Mouse (Mus musculus): ENCODE measurements around the gene Dhrs13. TPM values are rescaled to one million over a fixed set of nuclear protein-coding genes. Genes with fewer than 3 reads are reported as not detected.

Gene Dhrs13
- total RNA-seq (2021), result 10 to 100 TPM; 16.6 to 22.4 TPM
- long read RNA-seq, transcript Dhrs13-203 (4 exons, 1,791 nt), result major isoform, 7 of 16 reads
- long read RNA-seq, transcript Dhrs13-201 (5 exons, 1,779 nt), result minor isoform, 6 of 16 reads
- long read RNA-seq, partial matches to known transcripts, result 1 of 16 reads
- long read RNA-seq, other reads (novel, unspliced or antisense), result 2 of 16 reads

DNA sequence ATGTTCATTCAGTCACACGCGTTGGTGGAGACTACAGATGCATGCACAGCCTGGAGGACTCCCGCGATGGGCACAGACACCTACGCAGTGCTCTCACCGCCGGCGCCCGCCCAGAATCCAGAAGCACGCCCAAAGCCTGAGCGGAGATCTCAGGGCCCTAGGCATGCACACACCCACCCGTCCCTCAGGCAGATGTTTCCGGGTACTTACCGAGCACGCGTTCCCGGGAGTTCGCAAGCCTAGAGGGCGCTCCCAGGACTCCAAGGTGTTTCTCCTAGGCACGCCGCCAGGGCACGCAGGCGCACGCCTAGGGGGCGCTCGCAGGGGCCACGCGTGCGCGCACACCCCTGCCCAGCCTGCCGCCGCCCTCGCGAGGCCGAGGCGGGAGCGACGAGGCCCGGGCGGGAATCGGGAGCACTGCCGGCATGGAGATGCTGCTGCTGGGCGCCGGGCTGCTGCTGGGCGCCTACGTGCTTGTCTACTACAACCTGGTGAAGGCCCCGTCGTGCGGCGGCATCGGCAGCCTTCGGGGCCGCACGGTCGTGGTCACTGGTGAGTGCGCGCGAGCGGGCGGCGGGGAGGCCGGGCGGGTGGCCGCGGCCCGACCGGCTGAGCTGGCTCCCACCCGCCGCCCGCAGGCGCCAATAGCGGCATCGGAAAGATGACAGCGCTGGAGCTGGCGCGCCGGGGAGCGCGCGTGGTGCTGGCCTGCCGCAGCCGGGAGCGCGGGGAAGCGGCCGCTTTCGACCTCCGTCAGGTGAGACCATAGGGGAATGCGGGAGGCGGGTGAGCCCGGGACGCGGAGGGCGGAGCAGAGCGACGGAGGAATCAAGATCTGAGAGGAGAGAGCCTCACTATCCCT, at the start of gene Dhrs13:
Dhrs13 (plus strand) TSS at position 334 of the 862 bp plus-strand sequence.
- DNase-seq (ENCODE audit: low spot score in 2 of 2), result peak; percentile 92 to 94

- DNase-seq (ENCODE audit: low spot score in 2 of 2), result peak; percentile 98 to 99
Observed at GRCm38 (mm10) chr11:77982441-77982905, 49.6 kb upstream of the Dhrs13 start, which contains the start of gene Phf12. Gene Phf12, plus strand, starts transcription at chr11:77982754.

DNA sequence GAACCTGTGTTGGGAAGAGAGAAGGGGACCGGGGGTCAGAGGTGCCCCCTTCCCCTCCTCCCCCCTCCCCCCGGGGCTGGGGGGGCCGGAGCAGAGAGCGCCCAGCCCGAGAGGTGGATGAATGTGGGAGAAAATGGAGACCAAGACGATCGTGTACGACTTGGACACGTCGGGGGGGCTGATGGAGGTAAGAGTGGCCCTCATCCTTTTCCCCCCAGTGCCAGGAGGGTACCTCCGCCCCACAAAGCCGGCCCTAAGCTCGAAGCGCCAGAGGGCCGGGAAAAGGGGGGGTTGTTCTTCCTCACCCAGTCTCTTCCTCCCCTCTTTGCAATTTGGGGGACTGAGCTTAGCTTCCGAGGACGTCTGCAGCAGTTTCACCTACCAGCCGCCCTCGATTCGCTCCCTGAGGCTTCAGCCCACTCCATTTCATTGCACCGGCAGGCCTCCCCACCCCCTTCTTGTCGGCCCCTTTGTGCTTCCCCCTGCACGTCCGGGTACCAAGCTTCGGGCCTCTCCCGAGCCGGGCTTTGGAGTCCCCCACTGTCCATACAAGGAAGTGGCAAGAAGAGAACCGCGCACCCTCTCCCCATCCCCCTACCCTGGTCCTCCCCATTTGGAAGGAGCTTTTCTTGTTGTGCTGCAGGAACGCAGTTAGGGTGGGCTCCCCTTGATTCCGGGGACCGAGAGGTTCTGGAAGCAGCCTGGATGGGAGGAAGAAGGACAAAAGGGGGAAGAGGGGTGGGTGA, 48.7 kb upstream of the Dhrs13 start:
- DNase-seq (ENCODE audit: low spot score in 2 of 2), result peak; percentile 65 to 70

DNA sequence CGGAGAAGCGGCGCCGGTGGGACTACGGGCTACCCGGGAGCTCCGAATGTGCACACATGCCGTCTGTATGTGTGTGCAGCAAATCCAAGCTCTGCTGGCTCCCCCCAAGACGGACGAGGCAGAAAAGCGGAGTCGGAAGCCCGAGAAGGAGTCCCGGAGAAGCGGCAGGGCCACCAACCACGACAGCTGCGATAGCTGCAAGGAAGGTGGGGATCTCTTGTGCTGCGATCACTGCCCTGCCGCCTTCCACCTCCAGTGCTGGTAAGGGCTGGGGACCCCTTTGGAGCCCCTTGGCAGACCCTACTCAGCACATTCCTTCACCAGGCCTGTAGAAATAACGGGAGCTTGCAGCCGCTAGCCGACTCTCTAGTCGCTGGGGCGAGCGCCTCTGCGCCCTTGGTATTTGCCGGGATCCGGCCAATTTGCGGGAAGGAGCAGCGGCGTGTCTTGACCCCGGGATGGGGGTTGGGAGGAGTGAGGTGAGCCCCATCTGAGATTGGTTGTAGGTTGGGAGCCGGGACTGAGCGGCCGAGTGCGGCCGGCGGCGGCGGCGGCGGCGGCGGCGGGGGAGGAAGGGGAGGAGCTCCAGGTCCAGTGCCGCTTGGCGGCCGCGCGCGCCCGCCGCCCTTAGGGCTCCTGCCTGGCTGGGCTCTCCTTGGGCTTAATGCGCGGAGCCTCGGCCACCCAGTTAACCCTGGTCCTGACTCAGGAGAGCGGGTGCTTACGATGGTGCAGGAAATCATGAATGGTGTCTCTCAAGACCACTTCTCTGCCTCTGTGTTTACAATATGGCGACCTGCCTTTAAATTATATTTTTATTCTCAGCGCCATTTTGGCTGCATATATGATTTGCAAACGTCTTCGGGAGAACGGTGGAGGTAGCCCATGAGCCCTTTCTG, 47.9 kb upstream of the Dhrs13 start:
- DNase-seq (ENCODE audit: low spot score in 2 of 2), result peak; percentile 67 to 74

DNA sequence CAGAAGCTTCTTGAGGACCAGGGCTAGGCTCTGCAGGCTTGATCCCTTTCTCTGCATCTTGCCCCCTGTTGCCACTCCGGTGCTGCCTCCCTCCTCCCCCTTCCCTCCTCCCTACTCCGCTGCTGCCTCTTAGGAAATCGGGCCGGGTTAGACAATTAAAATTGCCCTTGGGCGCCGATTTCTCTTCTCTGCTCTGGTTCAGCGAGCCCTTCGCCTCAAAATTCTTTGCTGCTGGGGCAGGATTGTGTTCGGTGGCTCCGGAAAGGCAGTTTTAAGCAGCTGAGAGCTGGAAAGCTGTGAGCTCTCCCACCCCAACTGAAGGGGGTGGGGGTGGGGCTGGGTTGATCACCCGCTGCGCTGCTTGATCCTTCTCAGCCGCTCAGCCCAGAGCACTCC, 47.2 kb upstream of the Dhrs13 start:
- peak; percentile 51 to 61 for DNase-seq (ENCODE audit: low spot score in 2 of 2)

DNA sequence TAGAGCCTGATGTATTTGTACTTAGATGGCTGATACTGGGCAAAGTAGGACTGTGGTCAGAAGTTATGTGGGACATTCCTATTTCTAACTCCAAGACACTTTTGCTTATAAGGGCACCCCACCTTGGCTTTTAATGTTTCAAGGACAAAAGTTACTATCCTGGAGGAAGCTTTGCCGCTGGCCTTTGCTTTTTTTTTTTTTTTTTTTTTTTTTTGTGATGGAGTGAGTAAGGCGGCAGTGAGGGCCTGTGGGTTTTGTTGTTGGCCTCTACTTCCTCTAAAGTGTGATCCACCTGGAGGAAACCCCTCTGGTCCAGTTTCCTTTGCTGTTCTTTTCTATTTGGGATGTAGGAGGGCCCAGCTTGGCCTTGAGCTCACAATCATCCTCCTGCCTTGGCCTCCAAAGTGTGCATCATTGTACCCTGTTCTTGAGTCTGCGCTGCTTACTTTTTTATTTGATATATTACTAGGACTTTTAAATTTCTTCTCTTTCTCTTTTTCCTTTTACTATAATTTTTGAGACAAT, 46.5 kb upstream of the Dhrs13 start:
- DNase-seq (ENCODE audit: low spot score in 2 of 2), result no peak

DNA sequence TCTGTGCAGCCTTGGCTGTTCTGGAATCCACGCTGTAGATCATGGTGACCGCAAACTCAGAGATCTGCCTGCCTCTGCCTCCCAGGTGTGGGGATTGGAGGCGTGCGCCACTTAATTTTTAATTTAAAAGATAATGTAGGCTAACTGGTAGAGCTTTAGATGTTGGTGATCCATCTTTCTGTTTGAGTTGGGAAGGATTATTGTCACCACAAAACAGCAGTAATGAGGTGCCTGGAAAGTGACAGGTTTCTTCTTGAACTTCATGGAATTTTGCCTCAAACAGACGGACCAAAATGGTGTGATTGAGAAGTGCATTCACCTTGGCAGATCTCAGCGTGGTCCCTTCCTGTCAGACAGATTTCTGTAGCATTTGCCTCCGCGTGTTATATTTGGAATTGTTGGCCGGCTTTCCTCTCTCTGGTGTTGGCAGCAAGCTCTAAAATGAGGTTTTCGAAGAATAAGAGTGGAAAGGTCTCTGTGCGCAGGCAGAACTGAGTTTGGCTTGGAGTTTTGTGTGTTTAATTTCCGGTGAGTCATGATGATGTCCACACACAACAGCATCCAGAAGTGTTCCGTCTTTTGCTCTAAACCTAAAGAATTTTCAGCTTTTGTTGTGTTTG, 42.9 kb upstream of the Dhrs13 start:
- no peak for DNase-seq (ENCODE audit: low spot score in 2 of 2)

DNA sequence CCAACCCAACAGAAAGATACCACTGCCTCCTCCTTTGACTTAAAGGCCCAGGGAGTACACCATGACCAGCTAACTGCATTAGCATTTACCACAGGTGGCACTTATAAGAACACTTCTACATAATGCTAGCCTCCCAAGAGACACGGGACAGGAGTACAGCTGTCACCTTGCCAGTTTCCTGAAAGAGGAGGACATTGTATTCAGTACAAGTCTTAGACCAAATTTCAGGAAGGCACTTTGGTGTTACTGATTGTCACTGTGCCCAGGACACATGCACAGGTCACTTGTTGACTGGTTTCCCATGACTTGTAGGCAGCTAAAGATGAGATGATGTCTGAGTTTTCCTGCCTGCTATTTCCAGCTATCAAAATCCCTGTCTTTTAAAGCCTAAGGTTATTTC, 36.5 kb upstream of the Dhrs13 start:
- no peak for DNase-seq (ENCODE audit: low spot score in 2 of 2)

- DNase-seq (ENCODE audit: low spot score in 2 of 2), result no peak
Observed at GRCm38 (mm10) chr11:78006446-78006845, 25.6 kb upstream of the Dhrs13 start.

- DNase-seq (ENCODE audit: low spot score in 2 of 2), result peak; percentile 79 to 86
Observed at GRCm38 (mm10) chr11:78019676-78020075, 12.4 kb upstream of the Dhrs13 start.

GRCm38 (mm10) chr11:78023607-78024006, 8.5 kb upstream of the Dhrs13 start:
- DNase-seq (ENCODE audit: low spot score in 2 of 2), result peak; percentile 57 to 61

- no peak for DNase-seq (ENCODE audit: low spot score in 2 of 2)
Observed at GRCm38 (mm10) chr11:78029240-78029639, 2.8 kb upstream of the Dhrs13 start.

- no peak for DNase-seq (ENCODE audit: low spot score in 2 of 2)
Observed at GRCm38 (mm10) chr11:78030600-78030999, 1.5 kb upstream of the Dhrs13 start.

GRCm38 (mm10) chr11:78031389-78031788, 691 bp upstream of the Dhrs13 start:
- no peak for DNase-seq (ENCODE audit: low spot score in 2 of 2)

DNA sequence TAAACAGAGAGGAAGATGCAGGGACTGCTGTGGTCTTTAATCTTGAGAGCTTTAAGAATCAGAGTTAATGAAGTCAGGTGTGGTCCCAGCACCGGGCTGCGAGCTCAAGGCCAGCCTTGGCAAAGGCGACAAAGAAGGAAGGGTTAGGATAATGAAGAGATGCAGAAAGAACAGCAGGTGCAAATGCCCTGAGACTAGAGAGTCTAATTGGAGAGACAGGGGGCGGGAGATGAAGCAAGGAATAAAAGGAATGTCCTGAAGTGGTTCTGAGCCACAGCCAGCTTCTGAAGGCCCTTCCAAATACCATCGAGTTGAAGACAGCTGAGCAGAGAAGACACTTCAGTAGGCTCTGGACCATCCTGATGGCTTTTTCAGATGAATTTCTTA, 722 bp downstream of the Dhrs13 start:
- no peak for DNase-seq (ENCODE audit: low spot score in 2 of 2)

GRCm38 (mm10) chr11:78033931-78034617, 2.0 kb downstream of the Dhrs13 start:
- no peak for DNase-seq (ENCODE audit: low spot score in 2 of 2)

- DNase-seq (ENCODE audit: low spot score in 2 of 2), result no peak
Observed at GRCm38 (mm10) chr11:78036791-78037190, 4.7 kb downstream of the Dhrs13 start.

- DNase-seq (ENCODE audit: low spot score in 2 of 2), result peak; percentile 42 to 64
Observed at GRCm38 (mm10) chr11:78037831-78038752, 6.0 kb downstream of the Dhrs13 start, which contains the start of gene Flot2. Gene Flot2, plus strand, starts transcription at chr11:78037931.

All from layer of hippocampus, postnatal 10 days (tissue).